Mouse (Mus musculus) frontal cortex, postnatal 36 days (tissue): ENCODE data around the gene Cd9.
"Not testable (repeated sequence)": the region's sequence is repeated elsewhere in the genome, so short reads cannot be mapped to it uniquely, and the experiment has no call there.

ENCODE experiments used
- DNase-seq, 2 experiments: peaks; one replicate each; pipeline ENCODE4 v3.0.0; 2022; ENCODE audit warnings: low spot score in 2 of 2

Gene Cd9

GRCm38 (mm10) chr6:125503186-125503802 is 8.7 kb upstream of the Cd9 start:
- DNase-seq = no peak

- no peak for DNase-seq
These were observed 3.5 kb upstream of the Cd9 start for GRCm38 (mm10) chr6:125498062-125498461.

DNA sequence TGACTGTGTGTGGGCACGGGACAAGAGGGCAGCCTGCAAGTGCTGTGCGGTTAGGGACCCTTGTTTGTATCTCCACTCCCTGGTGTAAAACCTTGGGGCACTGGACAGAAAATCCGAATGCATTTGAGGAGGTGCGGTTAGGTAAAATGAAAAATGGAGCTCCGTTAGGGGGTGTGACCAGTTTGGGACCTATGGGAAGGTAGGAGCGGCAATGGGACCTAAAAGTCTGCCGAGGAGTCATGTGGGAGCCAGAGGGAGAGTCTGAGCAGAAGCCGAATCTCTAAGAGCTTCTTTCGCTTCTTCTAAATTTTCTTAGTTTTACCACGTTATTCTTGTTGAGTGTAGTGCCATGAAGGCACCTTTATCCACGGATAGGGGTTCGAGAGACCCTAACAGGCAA is 1.8 kb upstream of the Cd9 start:
- DNase-seq = no peak

DNA sequence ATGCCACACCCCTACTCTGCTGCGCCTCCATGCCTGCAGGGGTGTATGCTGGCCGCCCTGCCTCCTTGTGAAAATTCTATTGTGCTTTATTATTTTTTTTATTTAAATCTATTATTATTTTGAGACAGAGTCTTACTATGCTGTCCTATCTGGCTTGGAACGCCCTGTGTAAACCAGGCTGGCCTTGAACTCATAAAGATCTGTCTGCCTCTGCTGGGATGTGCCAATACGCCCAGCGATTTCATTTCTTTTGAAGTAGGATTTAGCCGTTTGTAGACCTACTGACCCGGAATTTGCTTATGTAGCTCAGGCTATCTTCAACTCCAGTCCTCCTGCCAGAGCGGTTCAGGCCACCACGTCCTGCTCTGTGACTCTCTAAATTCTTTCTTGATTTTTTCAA is 770 bp upstream of the Cd9 start:
- no peak for DNase-seq

DNA sequence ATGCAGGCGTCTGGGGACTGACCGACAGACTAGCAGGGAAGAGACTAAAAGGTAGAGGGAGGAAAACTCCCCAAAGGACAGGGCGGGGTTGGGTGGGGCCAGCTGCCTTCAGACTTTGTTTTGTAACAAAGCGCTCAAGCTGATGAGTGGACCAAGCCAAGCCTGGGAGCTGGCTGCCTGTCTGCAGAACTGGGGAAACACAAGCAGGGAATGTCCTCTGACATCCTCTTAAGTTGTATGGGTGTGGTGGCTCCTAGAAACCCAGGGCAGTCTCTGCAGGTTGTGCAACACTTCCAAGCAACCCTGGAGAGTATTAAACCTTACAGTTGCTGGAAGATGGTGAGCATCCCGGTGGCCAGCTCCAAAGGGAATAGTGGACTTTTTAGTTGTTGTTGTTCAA is 1.4 kb downstream of the Cd9 start:
- DNase-seq = no peak

GRCm38 (mm10) chr6:125492664-125493063 is 1.9 kb downstream of the Cd9 start:
- no peak for DNase-seq

DNA sequence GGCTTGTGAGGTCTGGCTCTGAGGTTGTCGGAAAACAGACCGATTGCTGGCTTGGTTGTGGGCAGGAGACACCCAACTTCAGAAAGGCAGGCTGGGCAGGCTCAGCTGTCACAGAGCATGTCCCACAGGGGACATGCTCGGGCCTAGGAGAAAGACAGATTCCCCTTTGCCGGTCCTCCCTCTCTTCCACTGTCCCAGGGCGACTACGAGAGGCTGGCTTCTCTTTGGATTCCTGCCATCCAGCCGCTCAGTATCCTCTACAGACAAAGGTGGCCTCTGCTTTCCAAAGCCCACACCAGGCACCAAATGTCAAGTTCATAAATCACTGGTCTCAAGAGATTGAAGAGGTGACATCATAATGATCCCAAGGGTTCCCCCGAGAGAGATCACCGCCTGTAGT is 2.6 kb downstream of the Cd9 start:
- DNase-seq = no peak

DNA sequence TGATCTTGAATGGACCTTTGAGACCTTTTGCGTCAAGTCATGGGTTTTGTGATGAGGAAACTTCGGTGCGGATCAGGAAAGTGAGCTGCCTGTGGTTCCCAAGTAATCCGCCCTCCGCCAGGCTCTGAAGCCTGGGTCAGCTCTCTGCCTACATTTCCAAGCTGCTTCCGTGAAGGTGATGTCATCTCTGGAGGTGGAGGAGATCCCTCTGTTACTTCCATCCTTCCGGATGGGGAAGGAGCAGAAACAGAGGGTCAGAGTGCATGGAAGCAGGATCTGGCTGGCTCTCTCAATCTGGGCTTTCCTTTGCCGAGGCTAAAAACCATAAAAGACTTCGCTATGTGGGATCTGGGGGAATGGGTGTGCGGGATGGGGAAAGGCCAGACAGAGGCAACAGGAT is 3.2 kb downstream of the Cd9 start:
- DNase-seq = no peak

- no peak for DNase-seq
These were observed 4.6 kb downstream of the Cd9 start for GRCm38 (mm10) chr6:125489881-125490559.

GRCm38 (mm10) chr6:125485589-125485988 is 9.0 kb downstream of the Cd9 start:
- no peak for DNase-seq

- DNase-seq = no peak
These were observed 9.9 kb downstream of the Cd9 start for GRCm38 (mm10) chr6:125484721-125485120.

DNA sequence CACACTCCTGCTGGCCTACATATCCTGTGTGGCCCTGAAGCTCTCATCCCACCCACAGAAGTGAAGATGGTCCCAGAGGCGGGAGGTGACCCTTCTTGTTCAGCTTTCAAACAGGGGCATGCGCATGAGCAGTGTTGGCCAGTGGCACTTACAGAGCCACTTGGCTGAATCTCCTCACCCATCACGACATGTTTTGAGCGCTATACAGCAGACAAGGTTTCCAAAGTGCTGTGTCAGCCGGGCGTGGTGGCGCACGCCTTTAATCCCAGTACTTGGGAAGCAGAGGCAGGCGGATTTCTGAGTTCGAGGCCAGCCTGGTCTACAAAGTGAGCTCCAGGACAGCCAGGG is 10.3 kb downstream of the Cd9 start:
- not testable (repeated sequence) for DNase-seq

DNA sequence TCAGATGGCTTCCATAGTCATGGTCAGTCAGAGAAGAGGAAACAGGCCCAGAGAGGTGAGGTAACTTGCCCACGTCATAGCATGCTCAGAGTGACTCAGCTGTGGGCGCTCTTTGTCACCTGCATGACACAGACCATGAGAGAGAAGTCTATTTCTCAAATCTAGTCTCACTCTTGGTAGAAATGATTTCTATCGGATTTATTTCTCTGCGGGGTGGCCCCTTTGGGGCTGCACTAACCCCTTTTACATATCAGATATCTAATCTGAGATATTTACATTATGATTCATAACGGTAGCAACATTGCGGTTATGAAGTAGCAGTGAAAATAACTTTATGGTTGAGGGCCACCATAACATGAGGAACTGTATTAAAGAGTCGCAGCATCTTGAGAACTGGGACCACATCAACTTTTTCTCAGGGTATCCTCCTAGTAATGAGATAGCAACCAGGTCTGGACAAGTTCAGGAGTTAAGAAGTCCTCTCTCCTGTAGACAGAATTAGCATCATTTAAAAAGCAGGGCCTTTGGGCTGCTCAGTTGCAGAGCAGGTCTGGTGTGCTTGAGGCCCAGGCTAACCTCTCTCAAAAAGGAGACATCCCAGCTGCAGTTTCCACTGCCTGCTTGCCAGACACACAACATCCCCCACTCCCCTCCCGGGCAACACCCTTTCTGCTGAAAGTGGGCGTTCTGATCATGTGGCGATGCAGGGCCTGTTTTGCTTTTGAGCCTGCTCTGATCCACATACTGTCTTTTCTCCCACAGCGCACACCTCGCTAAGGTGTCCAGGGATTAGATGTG is 10.9 kb downstream of the Cd9 start:
- DNase-seq = no peak

- no peak for DNase-seq
These were observed 12.2 kb downstream of the Cd9 start for GRCm38 (mm10) chr6:125482427-125482831.

DNA sequence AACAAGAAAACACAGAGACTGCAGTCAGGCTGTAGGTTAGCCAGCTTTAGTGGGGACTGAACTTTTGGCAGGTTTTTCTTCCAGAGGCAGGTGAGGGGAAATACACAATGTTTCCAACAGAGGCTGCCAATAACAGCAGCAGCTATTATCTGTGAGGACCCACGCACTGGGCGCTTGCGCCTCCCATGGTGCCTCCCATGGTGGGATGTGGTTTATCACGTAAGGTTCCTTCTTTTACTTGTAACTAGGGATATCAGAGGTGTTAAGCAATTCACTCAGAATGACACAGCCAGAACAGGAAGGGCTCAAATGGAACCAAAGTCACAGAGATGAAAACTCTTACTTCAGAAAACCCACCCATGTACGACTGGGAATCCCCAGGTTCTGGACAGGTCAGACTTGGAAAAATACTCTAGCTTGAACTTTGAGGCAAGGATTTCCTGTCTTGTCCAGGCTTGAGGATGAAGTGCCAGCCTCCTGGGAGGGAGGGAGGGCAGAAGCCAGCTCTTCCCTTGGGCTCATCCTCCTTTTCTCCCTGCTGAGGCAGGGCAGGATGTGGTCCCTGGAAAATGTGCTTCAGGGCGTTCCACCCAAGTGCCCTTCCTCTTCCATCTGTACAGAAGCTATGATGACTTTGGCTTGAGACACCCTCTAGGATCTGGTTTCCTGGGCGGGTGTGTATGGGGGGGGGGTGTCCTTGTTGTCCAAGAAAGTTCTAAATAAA is 12.8 kb downstream of the Cd9 start:
- DNase-seq = no peak

DNA sequence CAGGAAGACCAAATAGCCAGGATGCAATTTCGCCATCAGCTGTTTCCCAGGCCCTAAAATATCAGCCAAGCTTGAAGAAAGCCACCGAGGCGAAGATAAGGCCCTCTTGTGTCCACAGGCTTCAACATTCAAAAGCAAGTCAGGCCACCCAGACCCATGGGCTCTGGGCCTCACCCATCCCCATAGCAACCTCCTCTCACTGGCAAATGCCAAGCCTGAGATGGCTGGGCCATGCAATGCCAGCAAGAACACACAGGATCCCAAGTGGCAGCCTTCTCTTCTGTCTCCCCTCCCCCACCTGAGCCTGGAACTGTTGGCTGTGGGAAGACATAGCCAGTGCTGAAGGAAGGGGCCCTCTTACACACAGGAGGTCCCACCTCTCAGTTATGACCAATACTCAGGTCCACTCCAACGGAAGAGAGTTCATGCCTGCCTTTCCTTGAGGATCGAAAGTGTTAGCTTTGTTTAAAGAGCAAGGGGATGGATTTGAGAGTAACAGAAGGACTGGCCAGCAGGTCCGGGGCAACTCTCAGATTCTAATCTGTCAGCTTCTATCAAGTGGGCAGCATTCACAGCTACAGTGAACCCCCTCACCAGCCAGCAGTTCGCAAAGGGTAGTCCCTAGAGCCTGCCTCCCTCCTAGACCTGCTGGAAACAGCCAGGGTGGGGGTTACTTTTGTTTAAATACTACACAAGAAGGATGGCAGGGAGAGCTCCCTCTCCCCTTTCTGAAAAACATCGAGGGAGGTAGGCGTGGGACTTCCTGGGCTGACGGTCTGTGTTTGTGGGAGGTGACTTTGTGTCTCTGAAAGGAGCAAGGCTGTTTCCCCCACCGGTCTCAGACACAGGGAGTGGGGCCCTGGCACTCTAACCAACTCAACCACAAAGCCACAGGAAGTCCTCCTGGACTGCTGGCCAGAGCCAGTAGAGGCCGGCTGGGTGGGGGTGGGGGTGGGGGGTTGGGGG is 13.9 kb downstream of the Cd9 start:
- DNase-seq = no peak

GRCm38 (mm10) chr6:125479359-125479758 is 15.2 kb downstream of the Cd9 start:
- no peak for DNase-seq

DNA sequence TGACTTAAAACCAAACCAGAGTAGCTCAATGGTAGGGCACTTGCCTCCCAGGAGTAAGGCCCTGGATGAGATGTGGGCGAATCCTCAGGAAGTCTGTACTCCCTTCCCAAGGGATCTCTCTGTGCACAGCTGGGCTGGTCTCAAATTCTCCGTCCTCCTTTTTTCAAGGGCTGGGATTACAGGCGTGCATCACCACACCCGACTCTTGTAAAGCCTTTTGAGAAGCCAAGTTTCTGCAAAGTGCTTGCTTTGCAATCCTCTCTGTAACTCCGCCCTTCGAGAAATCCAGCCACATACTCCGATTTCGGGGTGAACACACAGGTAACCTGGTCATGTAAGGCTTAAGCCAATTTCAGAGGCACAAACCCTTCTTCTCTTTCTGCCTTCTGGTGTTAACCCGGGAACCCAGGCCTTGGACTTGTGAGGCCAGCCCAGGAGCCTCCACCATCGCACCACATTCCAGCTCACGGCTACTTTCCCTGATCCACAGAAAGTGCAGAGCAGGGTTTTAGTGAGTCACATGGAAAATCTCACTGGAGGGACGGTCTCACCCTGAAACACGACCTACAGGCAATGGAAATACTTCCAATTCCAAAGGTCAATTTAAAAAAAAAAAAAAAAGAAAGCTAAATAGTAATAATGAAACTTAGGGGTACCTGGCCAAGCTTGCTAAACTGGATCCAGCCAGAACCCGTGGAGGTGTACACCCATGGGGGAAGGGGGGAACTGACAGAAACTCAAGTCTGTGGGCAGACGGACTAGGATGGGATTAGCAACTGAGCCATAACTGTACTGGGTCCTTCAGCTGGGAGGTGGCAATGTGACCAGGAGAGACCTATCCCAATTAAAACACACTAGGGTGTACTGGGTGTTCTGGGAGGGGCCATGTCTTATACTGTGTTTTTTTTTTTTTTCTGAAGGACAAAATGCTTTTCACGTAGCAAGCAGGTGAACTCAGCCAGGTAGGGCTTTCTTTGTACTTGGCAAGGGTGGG is 16.2 kb downstream of the Cd9 start:
- no peak for DNase-seq

GRCm38 (mm10) chr6:125476826-125477589 is 17.6 kb downstream of the Cd9 start:
- no peak for DNase-seq
